Mouse (Mus musculus) ovary, postnatal 36 days (tissue): ENCODE measurements around the gene Prtg.

ENCODE experiments used
- DNase-seq: peaks from one replicate; pipeline ENCODE4 v3.0.0; 2022; ENCODE audit warnings: low spot score, mixed read lengths

The Prtg gene

DNA sequence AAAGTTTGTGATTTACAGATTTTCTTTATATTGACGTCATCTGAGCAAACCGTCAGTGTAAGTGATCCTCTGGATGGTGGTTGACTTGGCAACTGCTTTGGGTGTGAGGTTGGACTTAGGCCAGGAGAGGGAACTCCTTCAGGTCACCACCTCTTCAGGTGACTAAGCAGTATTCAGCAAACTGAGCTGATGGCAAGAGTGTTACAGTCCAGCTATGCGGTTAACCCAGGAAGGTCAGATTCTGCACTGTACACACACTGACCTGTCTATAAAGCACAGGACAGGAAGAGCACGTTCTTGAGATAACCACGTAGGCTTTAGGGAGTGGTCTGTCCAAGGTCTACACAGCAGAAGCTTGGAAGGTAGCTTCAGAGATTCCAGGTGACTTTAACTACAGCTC lies 3.9 kb downstream of the Prtg start:
- no peak for DNase-seq

DNA sequence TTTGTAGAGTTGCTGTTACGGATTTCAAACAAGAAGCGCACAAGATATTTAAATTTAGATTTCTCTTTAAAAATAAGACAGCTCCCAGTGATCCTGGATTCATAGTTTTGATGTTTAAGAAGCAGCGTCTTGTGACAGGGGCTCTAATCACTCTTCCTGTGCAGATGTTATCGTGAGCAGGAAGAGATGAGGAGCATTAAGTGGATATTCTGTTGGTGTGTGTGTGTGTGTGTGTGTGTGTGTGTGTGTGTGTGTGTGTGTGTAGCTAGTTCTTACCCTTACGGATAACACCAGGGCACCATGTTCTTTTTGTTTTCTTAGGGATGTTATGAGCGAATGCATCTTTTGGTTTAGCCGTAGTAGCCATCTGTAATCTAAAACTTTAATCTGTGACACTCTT lies 5.4 kb downstream of the Prtg start:
- no peak for DNase-seq

DNA sequence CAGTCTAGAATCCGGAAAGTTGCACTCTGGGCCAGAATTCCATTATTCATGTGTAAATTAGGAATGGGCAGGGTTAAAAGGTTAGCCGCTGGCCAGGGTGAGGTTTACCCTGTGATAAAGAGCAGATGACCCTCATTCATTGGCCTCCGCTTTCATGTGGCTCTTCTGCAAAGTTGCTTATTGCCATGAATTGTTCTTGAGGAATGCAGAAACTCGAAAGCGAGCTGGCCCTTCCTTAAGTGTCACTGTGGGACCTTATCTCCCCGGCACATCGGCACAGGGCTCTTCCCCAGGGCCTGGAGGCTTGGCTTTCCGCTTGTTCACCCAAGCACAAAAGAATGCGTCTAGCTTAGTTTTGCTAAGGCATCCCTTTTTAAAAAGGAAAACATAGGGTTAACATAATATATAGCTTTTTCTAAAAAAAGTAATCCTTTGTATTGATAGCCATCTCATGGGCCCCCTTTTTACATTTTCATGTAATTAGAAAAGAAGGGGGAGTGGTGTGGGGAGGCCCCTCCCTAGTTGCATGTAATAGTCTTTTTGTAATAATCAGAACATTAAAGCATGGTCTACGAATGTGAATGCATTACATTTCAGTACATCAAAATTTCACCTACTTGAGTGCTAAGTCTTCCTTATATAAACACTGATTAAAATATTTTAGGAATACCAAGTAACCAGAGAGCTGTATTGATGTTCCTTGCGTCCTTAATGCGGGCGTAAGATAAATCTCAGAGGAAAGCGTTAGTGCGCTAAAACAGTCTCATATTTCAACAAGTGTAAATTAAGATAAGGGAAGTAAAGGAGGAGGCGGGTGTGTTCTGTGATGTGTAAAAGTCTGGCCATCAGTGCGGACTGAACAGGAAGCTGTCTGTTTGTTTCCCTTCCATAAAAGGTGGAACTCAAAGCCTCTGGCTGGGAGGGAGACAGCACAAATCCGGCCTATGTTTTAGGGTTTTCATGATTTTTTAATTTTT lies 6.2 kb downstream of the Prtg start:
- DNase-seq: no peak

DNA sequence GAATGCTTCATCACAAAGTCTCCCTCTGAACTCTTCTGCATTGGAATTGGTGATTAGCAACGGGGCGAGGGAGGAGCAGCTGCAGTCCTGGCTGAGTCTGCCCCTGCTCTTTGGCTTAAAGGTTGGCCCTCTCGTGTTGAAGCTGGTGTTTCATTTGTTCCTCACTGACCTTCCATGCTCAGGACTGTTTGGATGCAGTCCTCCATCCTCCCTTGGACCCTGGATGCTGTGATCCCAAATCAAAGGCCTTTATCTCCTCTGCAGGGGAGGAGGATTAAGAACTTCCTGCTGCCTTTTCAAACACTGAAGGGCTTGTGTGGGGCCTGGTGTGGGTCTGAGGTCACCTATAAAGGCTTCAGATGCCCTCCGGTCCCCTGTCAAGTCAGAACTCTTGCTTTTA lies 18.8 kb downstream of the Prtg start:
- DNase-seq: no peak

DNA sequence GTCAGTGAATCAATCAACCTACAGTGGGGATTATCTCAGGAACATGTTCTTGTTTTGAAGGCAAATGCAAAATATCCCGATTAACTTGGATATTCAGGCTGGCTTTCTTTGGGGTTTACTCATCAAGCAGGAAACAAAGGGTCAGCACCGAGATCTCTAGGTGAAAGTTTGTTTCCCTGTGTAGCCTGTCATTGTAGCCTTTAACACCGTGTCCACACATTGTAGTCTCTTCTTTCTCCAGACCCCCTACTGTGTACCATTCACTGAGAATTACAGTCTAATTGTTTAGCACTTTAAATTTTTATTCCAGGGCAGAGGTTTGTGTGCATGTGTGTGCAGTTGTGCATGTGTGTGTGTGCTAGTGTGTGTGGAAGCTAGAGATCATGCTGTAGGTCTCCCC lies 19.3 kb downstream of the Prtg start:
- no peak for DNase-seq

DNA sequence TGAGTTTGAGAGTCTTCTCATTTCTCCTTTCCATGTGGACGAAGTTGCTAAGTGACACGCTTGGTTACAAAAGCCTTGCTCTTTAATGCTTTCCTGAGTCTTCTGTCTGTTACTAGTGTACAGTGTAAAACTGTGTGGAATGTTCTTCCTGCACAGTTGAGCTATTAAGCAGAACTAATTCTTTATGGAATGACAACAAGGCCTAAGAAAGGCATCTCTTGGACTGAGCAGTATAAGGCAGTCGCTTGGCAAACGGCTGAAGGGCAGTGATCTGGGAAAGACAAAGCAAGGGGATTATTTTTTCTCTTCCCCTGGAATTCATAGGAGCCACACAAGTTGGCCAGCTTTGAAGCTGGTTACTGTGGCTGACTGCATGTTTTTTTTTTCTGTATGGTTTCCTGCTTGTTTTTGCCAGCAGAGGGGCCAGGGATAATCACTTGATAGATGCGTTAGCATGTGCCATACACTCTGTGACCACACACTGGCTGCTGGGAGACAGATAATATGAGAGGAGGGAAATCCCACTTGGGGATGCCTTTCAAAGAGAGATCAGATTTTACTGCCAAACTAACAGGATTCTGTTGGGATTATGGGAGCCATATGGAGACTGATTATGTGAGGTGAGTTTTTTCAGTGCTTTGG lies 22.1 kb downstream of the Prtg start:
- DNase-seq: no peak

DNA sequence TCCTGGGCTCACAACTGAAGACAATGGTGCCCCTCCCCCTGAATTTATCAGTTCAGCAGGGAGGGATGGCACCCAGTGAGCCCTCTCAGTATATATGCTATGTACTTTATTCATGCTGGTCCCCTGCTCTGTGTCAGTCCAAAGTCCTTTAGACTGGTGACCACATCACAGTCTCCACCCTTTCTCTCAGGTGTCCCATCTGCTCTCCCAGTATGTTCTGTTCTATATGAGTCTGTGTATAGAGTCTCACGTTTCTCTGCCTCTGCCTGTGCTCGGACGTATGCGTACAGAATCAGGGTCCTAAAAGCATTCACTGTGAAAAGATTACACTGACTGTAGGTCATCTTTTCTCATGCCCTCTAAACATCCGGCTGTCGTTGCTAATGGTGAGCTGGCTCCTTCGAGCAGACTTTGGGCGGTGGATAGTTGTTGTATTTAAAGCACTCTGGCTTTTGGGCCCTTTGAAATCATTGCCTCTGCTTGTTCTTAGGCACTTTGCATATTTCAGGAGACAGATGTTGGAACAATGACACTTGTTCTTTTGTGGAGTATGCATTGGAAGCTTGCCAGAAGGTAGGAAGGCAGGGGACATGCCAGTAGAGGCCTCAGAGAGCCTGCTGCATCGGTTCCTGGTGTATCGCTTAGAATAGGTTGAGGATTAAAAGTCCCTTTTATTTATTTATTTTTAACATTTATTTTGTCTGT lies 27.5 kb downstream of the Prtg start:
- no peak for DNase-seq

DNA sequence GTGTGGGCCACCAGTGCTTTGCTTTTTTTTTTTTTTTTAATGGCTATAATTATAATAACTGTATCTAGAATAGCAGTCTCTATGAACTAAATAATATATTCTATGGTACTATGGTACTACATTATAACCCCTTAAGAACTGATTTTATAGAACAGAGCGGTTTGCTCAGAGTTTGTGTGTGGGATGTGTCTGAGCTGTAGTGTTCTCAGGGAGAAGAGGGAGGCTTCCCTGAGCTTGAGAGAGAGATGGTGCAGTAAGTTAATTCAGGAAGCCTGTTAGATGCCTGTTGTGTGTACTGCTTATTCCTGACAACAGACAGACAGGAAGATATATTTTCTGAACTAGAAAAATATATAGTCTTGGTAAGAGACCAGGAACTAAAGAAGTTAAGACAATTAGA lies 28.3 kb downstream of the Prtg start:
- DNase-seq: no peak

DNA sequence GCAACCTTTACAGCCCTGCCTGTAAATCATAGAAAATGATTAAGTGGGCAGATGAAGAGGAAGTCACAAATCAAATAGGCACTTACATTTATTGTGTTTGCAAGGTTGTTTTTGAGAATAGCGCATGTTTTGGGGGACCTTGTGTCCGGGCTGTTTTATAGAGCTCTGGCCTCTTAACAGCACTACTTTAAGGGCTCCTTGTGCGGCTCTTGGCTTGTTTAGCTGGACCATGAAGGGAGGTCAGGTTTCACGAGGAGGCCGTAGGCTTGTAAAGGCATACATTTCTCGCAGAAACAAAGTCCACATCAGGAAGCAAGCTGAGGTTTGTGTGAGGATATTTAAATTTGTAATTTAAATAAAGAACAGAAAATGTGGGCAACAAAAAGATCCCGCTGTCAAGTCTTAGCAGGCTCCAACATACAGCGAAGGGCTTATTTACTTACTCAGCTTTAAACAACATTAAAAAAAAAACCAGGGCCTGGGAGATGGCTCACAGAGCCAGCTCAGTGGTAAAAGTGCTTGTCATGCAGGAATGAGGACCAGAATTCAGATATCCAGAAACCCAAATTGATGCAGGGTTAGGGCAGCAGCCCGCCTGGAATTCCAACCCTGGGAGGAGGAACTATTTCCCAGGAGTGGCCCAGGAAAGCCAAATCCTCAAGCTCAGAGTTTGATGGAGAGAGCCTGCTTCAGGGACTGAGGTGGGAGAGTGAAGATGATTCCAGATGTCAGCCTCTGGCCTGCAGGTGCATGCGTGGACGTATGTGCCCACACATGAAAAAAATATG lies 30.2 kb downstream of the Prtg start:
- DNase-seq: no peak

DNA sequence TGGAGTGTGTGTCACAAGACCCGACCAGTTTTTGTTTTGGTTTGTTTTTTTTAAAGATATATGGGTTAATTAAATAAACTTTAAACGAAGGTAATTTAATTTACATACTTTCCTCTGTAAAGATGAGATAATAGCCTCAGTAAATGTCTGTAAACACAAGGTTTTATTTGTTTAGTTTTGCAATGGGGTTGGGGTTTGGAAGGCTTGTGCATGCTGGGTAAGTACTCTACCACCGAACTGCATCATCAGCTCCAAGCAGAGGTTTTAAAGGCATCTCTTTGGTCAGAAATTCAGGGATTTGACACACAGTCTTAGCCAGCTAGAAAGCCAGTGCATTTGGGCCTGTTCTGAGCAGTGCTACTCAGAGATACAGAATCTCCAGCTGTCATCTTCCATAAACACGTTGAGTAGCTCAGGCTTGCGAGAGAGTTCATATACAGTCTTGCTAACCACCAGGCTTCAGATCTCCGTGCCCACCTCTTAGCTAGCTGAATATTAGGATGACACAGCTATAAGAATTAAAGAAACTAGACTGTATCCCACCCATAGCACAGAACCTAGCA lies 31.0 kb downstream of the Prtg start:
- no peak for DNase-seq

DNA sequence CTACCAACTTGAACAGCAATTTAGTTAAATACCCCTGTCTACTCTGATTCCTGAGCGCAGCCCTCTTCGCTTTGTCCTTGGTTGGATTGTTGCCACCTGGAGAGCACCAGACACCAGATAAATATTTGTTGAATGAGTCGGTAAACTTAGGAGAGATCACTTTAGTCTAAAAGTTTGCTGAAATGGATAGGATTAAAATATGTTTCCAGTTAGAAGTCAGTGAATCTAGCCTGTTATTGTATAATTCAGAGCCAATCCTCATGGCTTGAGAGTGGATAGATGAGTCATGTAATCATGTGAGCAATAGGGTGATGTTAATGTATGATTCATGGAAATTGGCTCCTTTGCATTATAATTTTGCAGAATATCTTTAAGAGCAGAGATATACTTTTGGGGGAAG lies 31.6 kb downstream of the Prtg start:
- DNase-seq: no peak

DNA sequence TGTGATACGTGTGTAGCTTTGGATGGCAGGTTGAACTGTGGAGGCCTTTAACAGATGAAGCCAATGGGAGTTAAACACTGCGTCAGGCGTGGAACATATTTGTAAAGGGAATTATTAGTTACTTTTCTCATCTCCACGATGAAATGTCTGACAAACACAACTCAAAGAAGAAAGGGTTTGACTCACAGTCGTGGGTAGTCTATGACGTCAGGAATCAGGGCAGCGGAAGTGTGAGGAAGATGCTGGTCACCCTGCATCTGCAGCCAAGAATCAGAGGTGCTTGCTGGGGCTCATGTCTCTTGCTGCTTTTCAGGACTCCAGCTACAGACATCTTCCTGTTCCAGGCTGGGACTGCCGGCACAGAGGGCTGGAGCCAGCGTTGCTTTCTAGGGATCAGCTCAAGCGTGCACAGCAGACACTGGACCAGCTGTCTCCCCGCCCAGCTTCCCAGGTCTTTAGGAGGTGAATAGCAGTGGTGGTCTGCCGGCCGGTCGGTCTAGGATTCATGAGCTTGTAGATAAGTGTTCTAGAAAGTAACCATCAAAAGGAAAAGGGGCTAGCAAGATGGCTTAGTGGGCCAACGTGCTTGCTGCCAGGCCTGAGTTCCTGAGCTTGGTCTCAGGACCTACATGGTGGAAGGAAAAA lies 32.8 kb downstream of the Prtg start:
- no peak for DNase-seq

DNA sequence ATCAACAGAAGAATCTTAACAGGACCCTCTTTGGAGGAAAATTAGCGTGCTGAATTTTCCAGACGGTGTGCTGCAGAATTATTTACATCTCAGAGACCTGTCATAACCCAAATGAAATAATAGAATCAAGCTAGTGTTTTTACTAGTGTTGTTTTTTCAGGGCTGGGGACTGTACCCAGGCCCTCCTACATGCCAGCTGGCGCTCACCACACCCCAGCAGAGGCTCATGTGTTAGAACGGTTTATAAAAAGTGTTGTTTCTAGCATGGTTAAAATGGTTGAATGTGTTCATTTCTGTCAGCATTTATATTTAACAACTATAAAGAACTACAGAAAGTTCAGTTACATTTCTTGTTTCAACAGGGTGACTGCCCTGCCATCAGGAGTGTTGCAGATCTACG lies 37.8 kb downstream of the Prtg start:
- no peak for DNase-seq

DNA sequence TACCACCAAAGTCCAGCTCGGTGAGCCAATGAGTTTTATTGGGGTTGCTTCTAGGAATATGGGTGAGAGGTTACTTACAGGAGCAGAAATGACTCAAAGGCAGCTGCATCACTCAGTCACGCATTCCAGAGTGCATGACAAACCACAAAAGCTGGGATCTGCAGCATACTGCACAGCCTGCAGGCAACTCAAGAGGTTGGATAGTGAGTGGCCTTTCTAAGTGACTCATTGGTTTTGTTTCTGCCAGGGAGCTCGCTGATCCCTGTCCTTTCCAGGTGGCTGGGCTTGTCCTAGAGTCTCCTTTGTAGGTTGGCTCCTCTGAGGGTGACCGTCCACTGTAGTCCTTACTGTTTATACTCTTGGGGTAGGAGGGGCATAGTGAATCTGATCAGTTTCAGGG lies 39.5 kb downstream of the Prtg start:
- DNase-seq: no peak

DNA sequence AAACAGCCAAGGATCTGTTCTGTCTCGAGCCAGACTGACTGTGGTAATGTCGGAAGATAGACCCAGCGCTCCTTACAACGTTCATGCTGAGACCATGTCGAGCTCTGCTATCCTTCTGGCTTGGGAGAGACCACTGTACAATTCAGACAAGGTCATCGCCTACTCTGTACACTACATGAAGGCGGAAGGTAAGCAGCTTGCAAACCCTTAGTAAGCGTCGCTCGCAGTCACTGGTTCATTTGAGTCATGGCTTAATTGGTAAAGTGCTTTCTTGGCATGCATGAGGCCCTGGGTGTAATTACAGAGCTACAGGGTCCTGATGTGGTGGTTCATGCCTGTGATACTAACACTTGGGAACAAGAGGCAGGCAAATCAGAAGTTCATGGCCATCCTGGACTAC lies 44.9 kb downstream of the Prtg start:
- DNase-seq: no peak

DNA sequence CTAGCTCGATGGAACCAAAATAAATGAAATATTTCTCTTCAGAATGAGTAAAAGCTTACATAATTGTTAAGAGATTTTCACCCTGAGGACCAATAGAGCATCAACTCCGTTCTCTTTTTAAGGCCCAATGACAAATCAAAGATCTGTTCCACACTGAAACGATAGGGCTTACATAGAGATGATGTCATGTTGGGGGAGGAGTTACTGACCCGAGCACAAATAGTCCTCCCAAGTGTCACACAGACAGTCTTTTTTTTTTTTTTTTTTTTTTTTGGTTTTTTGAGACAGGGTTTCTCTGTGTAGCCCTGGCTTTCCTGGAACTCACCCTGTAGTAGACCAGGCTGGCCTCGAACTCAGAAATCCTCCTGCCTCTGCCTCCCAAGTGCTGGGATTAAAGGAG lies 45.3 kb downstream of the Prtg start:
- DNase-seq: no peak

DNA sequence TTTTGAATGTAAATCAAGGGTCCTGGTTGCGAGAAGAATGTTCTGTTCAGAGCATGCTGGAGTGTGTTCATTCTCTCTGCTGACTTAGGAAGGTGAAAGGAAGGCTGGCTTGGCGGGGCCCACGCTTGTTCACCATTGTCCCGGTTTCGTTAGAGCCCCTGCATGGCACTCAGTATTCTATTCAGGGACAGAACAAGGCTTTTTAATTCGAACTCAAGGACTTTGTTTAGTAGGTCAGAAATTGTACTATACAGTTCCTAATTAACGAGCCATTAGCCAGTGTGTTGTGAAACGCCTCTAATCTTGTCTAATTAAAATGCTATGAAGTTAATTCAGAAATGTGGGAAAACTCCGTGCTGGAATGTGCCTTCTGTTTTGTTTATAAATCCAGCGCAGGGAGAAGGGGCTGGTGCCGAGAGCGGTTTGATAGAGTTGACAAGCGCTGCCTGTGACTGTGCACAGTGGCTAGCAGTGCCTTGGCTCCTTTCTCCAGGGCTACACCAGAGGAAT lies 47.1 kb downstream of the Prtg start:
- no peak for DNase-seq

DNA sequence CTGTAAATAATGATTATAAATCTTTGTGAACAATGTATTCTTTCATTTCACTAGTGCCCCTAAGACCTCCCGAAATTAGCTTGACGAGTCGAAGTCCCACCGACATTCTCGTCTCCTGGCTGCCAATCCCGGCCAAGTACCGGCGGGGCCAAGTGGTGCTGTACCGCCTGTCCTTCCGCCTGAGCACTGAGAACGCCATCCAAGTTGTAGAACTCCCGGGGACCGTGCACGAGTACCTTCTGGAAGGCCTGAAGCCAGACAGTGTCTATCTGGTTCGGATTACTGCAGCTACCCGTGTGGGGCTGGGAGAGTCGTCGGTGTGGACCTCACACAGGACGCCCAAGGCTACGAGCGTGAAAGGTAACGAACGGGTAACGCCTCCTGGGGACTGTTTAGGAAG lies 50.0 kb downstream of the Prtg start:
- DNase-seq: no peak

DNA sequence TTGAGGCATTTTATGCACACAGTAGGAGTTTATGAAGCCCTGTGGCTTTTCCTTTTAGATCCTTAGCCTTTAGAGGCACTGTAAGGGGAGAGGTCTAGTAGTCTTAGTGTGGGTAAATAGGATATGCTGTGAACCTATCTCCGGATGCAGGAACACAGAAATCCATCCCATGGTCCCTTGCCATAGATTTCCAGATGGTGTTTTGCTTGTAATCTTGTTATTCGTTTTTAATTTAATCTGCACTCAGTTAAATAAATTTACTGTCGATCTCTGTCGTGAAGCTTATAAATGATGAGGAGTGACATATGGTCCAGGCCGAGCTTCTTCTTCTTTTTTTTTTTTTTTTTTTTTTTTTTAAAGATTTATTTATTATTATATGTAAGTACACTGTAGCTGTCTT lies 54.1 kb downstream of the Prtg start:
- DNase-seq: no peak

DNA sequence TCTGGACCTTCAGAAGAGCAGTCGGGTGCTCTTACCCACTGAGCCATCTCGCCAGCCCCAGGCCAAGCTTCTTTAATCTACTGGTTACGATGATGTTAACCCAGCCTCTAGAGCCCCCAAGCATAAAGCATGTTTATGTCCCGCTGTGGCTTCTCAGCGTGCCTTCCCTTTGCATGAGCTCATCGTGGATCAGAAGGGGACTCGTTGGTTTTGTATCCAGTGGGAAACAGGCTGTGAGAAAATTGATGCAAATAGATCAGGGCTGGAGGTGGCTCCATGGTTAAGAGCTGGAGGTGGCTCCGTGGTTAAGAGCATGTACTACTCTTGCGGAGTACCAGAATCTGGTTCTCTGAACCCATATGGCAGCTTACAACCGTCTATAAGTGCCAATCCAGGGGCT lies 54.6 kb downstream of the Prtg start:
- no peak for DNase-seq

DNA sequence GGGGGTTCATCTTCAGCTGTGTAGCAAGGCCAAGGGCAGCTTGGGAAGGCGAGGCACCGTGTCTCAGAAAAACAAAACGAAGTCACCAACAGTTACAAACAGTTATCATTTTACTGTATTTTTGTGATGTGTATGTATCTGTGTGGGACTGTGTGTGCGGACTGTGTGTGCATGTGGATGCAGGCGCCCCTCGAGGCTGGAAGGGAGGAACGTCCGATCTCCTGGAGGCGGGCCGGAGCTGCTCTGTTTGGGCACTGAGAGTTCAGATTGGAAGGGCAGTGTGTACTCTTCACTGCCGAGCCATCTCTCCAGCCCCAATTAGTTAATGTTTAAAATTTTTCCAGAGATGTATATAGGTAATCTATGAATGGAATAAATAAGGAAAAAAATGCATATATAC lies 55.5 kb downstream of the Prtg start:
- DNase-seq: no peak
